25 mouse cellular contexts compared by ENCODE assay signal in the genomic region with DNA sequence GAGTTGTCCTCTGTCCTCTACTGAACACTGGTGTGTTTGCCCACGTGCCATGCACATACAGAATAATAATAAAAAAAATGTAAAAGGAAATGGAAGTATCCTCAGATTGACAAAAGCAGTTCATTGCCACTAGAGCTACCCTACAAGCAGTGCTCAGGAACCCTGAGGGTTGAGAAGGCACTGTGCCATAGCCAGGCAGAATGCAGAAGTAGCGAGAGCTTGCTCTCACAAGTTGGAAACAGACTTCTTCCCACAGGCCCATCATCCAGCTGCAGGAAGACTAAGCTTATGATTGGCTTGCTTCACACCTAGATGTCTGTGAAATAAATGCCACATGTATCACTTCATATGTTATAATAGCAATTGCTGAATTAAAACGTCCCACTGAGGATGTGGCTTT. TPM values are rescaled to one million over a fixed set of nuclear protein-coding genes. Genes with fewer than 3 reads are reported as not detected.
DNase-seq lines count a peak whose midpoint lies in the region; ATAC-seq and TF ChIP-seq lines count a peak whose summit lies in the region.
"Had no signal": no experiment of that assay in that cellular context is flagged by ENCODE, and none has a peak within 500 bp of the region (broad histone marks: within the 10 kb centered on the region; RNA-seq: fewer than 3 reads in every experiment).

No protein-coding gene starts in this region.

- DNase-seq in cerebellum, adult 2 months = peak in 1 of 2 experiments; percentile 53
- no peak for DNase-seq in cerebellum, adult 9-10 months
- DNase-seq in left cerebral cortex, adult 2 months (ENCODE audit: extremely low spot score in 1 of 2, low spot score in 2 of 2) = no peak
- no peak for DNase-seq in left cerebral cortex, postnatal 10 days (ENCODE audit: extremely low spot score in 1 of 2, low spot score in 2 of 2)
- DNase-seq in MEL (ENCODE audit: low read depth, low spot score) = peak; percentile 35
- DNase-seq in brain, adult 2 months (ENCODE audit: low read depth, low spot score) = peak; percentile 64
- DNase-seq: adrenal gland, adult 8-10 months; adrenal gland, postnatal 14 days; adrenal gland, postnatal 36 days; cerebellum, adult 18-20 months; cerebellum, adult 9-11 months; embryo, embryonic 11 days had no signal

- no peak for TF ChIP-seq EP300 in MEL (IDR thresholded peaks at IDR 0.05; ENCODE audit: low read depth in 1 of 2, low read length in 2 of 2)

- no peak for ATAC-seq in erythroid progenitor cell, adult 5-6 weeks (replicated peaks; ENCODE audit: low FRiP score, poor library complexity, severe bottlenecking)
- ATAC-seq: activated CD4-positive, CD25-positive, alpha-beta regulatory T cell, adult 4 months; forebrain, embryonic 13.5 days; forebrain, embryonic 16.5 days; Patski had no signal

- no peaks in the 10 kb centered on the region for H3K27me3 ChIP-seq in cerebellum, adult 2 months (ENCODE audit: control insufficient read depth, insufficient read depth, low read length)
- no peaks in the 10 kb centered on the region for H3K27me3 ChIP-seq in MEL (ENCODE audit: control insufficient read depth in 1 of 2, insufficient read depth in 2 of 2, low read length in 2 of 2)
- H3K27me3 ChIP-seq: embryonic facial prominence, embryonic 13.5 days; embryonic facial prominence, embryonic 15.5 days; forebrain, embryonic 13.5 days; Patski had no signal

- TF ChIP-seq RAD21 in MEL (IDR thresholded peaks at IDR 0.05; ENCODE audit: low read depth, low read length) = no peak

- no peaks in the 10 kb centered on the region for H3K9me3 ChIP-seq in MEL (replicated peaks; ENCODE audit: insufficient read depth, low read length)
- H3K9me3 ChIP-seq: embryonic facial prominence, embryonic 13.5 days; embryonic facial prominence, embryonic 15.5 days; forebrain, embryonic 13.5 days had no signal

- TF ChIP-seq CTCF in cerebellum, adult 2 months (IDR thresholded peaks at IDR 0.05; ENCODE audit: borderline replicate concordance, insufficient read depth, low read depth, low read length) = no peak
- no peak for TF ChIP-seq CTCF in left cerebral cortex, adult 2 months (IDR thresholded peaks at IDR 0.05)
- TF ChIP-seq CTCF in MEL (IDR thresholded peaks at IDR 0.05 in 2 of 3, conservative IDR thresholded peaks at IDR 0.05 in 1 of 3; ENCODE audit: control insufficient read depth in 1 of 3, insufficient read depth in 1 of 3, low read depth in 2 of 3, low read length in 3 of 3, poor library complexity in 1 of 3, severe bottlenecking in 1 of 3) = no peak

- H3K4me3 ChIP-seq in cerebellum, adult 2 months (replicated peaks; ENCODE audit: insufficient read depth, low read depth, low read length) = no peak overlapping the region
- H3K4me3 ChIP-seq in left cerebral cortex, adult 2 months = no peak overlapping the region
- H3K4me3 ChIP-seq in MEL (ENCODE audit: control insufficient read depth in 1 of 2, insufficient read depth in 1 of 2, low read depth in 2 of 2, low read length in 2 of 2) = no peak overlapping the region
- H3K4me3 ChIP-seq: embryonic facial prominence, embryonic 13.5 days; embryonic facial prominence, embryonic 15.5 days; erythroblast, embryonic 14.5 days; forebrain, embryonic 13.5 days had no signal

- H3K9ac ChIP-seq in MEL (ENCODE audit: control insufficient read depth, low read depth, low read length, poor library complexity, severe bottlenecking) = no peak overlapping the region
- H3K9ac ChIP-seq: embryonic facial prominence, embryonic 13.5 days; embryonic facial prominence, embryonic 15.5 days; forebrain, embryonic 13.5 days had no signal

- WGBS in cerebellum, adult 2 months = 54% methylated on average over 3 of the region's 3 CpGs

- H3K4me1 ChIP-seq in cerebellum, adult 2 months (ENCODE audit: control insufficient read depth, insufficient read depth, low read length) = peaks cover 18% of the 10 kb centered on the region; the same call in 1 of the 2 replicates
- no peaks in the 10 kb centered on the region for H3K4me1 ChIP-seq in MEL (ENCODE audit: control insufficient read depth in 1 of 2, insufficient read depth in 2 of 2, low read length in 2 of 2)
- H3K4me1 ChIP-seq: embryonic facial prominence, embryonic 13.5 days; embryonic facial prominence, embryonic 15.5 days; forebrain, embryonic 13.5 days had no signal

- intact Hi-C loops in left cerebral cortex, adult 2 months (cut with DNase I) = no loop called here
- intact Hi-C loops in left cerebral cortex, postnatal 10 days (cut with DNase I) = no loop called here

- H3K27ac ChIP-seq in cerebellum, adult 2 months (ENCODE audit: insufficient read depth, low read length) = peak overlapping the region; percentile 34; the same call in 1 of the 2 replicates
- H3K27ac ChIP-seq in left cerebral cortex, adult 2 months = peak overlapping the region; percentile 68
- H3K27ac ChIP-seq in MEL (ENCODE audit: control insufficient read depth, low read depth, low read length) = no peak overlapping the region
- H3K27ac ChIP-seq: embryonic facial prominence, embryonic 13.5 days; embryonic facial prominence, embryonic 15.5 days; forebrain, embryonic 13.5 days had no signal

- no peak for TF ChIP-seq POLR2A in cerebellum, adult 2 months (IDR thresholded peaks at IDR 0.05; ENCODE audit: borderline replicate concordance, insufficient read depth, low read length)
- TF ChIP-seq POLR2A in MEL (IDR thresholded peaks at IDR 0.05; ENCODE audit: control insufficient read depth in 1 of 2, insufficient read depth in 1 of 2, low read depth in 1 of 2, low read length in 2 of 2, poor library complexity in 1 of 2) = no peak

- no peaks in the 10 kb centered on the region; a peak in 1 of 4 replicates for H3K36me3 ChIP-seq in MEL (ENCODE audit: control insufficient read depth in 1 of 2, insufficient read depth in 2 of 2, low read length in 2 of 2)

- H3K79me2 ChIP-seq in MEL (ENCODE audit: control insufficient read depth, insufficient read depth, low read length, poor library complexity) = no peaks in the 10 kb centered on the region

TF ChIP-seq in MEL, 35 proteins besides CTCF, POLR2A, EP300 and RAD21:
- TF ChIP-seq USF2 (IDR thresholded peaks at IDR 0.05; ENCODE audit: borderline replicate concordance in 1 of 2, insufficient read depth in 1 of 2, low read depth in 1 of 2, low read length in 2 of 2) (no peak), MXI1 (IDR thresholded peaks at IDR 0.05; ENCODE audit: low read depth, low read length) (no peak), ZMIZ1 (IDR thresholded peaks at IDR 0.05; ENCODE audit: low read depth, low read length) (no peak), UBTF (IDR thresholded peaks at IDR 0.05; ENCODE audit: borderline replicate concordance, insufficient read depth, low read depth, low read length) (no peak), POLR2AphosphoS2 (IDR thresholded peaks at IDR 0.05; ENCODE audit: low read length) (no peak)

RNA-seq across cellular contexts. Expression of gene Meltf, which starts 11.7 kb away (rescaled TPM):
- 0.75 and 1.1 TPM in 2 replicates for polyA plus RNA-seq in cerebellum, adult 2 months (2012; rRNA removed)
- total RNA-seq in left cerebral cortex, adult 2 months (2021) = under 1 TPM; 0.51 to 0.54 TPM
- under 1 TPM; 0.36 to 0.61 TPM for total RNA-seq in left cerebral cortex, postnatal 10 days (2021)
- not detected in 2 replicates for total RNA-seq in MEL (2012; rRNA removed)
- not detected for polyA plus RNA-seq in MEL (2012; ENCODE audit: insufficient read depth in 1 of 2, insufficient read length in 2 of 2, low read depth in 1 of 2, low replicate concordance in 2 of 2, missing spikeins in 1 of 2)
- not detected in 2 replicates for total RNA-seq in erythroid progenitor cell, adult 5-6 weeks (2015; ENCODE audit: low replicate concordance)
- total RNA-seq in erythroid progenitor cell, adult 5-6 weeks (2017; ENCODE audit: low replicate concordance) = not detected in 2 replicates
- total RNA-seq: adrenal gland, adult 18-20 months; adrenal gland, adult 8-10 months; adrenal gland, postnatal 14 days; adrenal gland, postnatal 36 days; common myeloid progenitor, adult 5-6 weeks had no signal
- polyA plus RNA-seq: activated CD4-positive, CD25-positive, alpha-beta regulatory T cell, adult 4 months; C2C12; embryonic facial prominence, embryonic 11.5 days; erythroblast, embryonic 14.5 days; forebrain, embryonic 11.5 days had no signal

Comparison
In these comparisons a context has a peak if more than half of its experiments do, and no peak if none do; other contexts are left out.
1. DNase-seq: peak in MEL (single experiment) and brain, adult 2 months (single experiment); none in cerebellum, adult 9-10 months (single experiment), left cerebral cortex, adult 2 months (0 of 2) and left cerebral cortex, postnatal 10 days (0 of 2).